Mouse (Mus musculus) brown adipose tissue, adult 24 weeks (tissue): ENCODE results near the gene Ece1. TPM values are rescaled to one million over a fixed set of nuclear protein-coding genes. Genes with fewer than 3 reads are reported as not detected.
A peak's percentile ranks its signal among the peaks of the same experiment; 100 is the strongest.

Source experiments
- H3K27ac ChIP-seq: fragments of 200-500 bp; replicated peaks from 2 replicates; pipeline ENCODE4 v1.5.1; 2012; ENCODE audit warnings: low read depth, mild to moderate bottlenecking, low read length
- H3K4me1 ChIP-seq: fragments of 200-500 bp; 2 replicates; pipeline ENCODE4 v1.6.1; 2012; ENCODE audit warnings: low read length, mixed read lengths; ENCODE audit not compliant: control insufficient read depth, insufficient read depth, insufficient read length
- H3K4me3 ChIP-seq: fragments of 200-500 bp; 2 replicates; pipeline ENCODE4 v1.5.1; 2012; ENCODE audit warnings: low read depth, mild to moderate bottlenecking, low read length, moderate library complexity; ENCODE audit not compliant: insufficient read depth
- polyA plus RNA-seq: library from polyadenylated mRNA; stranded (reverse); fragments of >200 nt; gene quantifications from 2 replicates; pipeline ENCODE4 v1.2.4, GENCODE M21; 2012; ENCODE audit not compliant: missing spikeins, insufficient read depth, insufficient read length

The Ece1 gene
- polyA plus RNA-seq, 1 experiment: 28.8 TPM

GRCm38 (mm10) chr4:137909471-137909870 lies 47.4 kb downstream of the Ece1 start:
- Histone ChIP-seq H3K4me1 (peaks cover 7% of the 10 kb centered on the region), H3K27ac (no peak overlapping the region), H3K4me3 (no peak overlapping the region)

GRCm38 (mm10) chr4:137910382-137911009 lies 48.5 kb downstream of the Ece1 start:
- Histone ChIP-seq H3K27ac (no peak overlapping the region), H3K4me1 (peaks cover 12% of the 10 kb centered on the region), H3K4me3 (no peak overlapping the region)

- Histone ChIP-seq H3K4me3 (no peak overlapping the region), H3K4me1 (peaks cover 12% of the 10 kb centered on the region), H3K27ac (no peak overlapping the region)
Observed at GRCm38 (mm10) chr4:137911657-137912056, 49.6 kb downstream of the Ece1 start.

- Histone ChIP-seq H3K4me3 (peak overlapping the region; percentile 66), H3K27ac (peak overlapping the region; percentile 66), H3K4me1 (peaks cover 12% of the 10 kb centered on the region)
Observed at GRCm38 (mm10) chr4:137912768-137913305, 50.8 kb downstream of the Ece1 start.

- Histone ChIP-seq H3K4me3 (peak overlapping the region; percentile 66), H3K4me1 (peaks cover 12% of the 10 kb centered on the region), H3K27ac (peak overlapping the region; percentile 34; the same call in 1 of the 2 replicates)
Observed at GRCm38 (mm10) chr4:137913321-137914057, 51.5 kb downstream of the Ece1 start.

- no peak overlapping the region for H3K27ac ChIP-seq
- peaks cover 25% of the 10 kb centered on the region for H3K4me1 ChIP-seq
- no peak overlapping the region for H3K4me3 ChIP-seq
Observed at GRCm38 (mm10) chr4:137917591-137917990, 55.6 kb downstream of the Ece1 start.

- peak overlapping the region; percentile 99; the same call in 1 of the 2 replicates for H3K27ac ChIP-seq
Observed at GRCm38 (mm10) chr4:137918559-137918958, 56.5 kb downstream of the Ece1 start.

GRCm38 (mm10) chr4:137919116-137919515 lies 57.1 kb downstream of the Ece1 start:
- Histone ChIP-seq H3K4me1 (peaks cover 21% of the 10 kb centered on the region), H3K27ac (peak overlapping the region; percentile 99), H3K4me3 (no peak overlapping the region)

More at GRCm38 (mm10) chr4:137918559-137918958, 56.5 kb downstream of the Ece1 start:
- Histone ChIP-seq H3K4me3 (no peak overlapping the region), H3K4me1 (peaks cover 23% of the 10 kb centered on the region)

- Histone ChIP-seq H3K4me3 (peak overlapping the region; percentile 62), H3K4me1 (peaks cover 16% of the 10 kb centered on the region), H3K27ac (peak overlapping the region; percentile 99)
Observed at GRCm38 (mm10) chr4:137920005-137920404, 58.0 kb downstream of the Ece1 start.

GRCm38 (mm10) chr4:137920500-137920961 lies 58.5 kb downstream of the Ece1 start:
- H3K4me3 ChIP-seq: peak overlapping the region; percentile 62
- peak overlapping the region; percentile 99 for H3K27ac ChIP-seq
- H3K4me1 ChIP-seq: peaks cover 16% of the 10 kb centered on the region

- Histone ChIP-seq H3K4me3 (peak overlapping the region; percentile 62), H3K4me1 (peaks cover 16% of the 10 kb centered on the region), H3K27ac (peak overlapping the region; percentile 99)
Observed at GRCm38 (mm10) chr4:137921510-137921909, 59.5 kb downstream of the Ece1 start.

GRCm38 (mm10) chr4:137923052-137923451 lies 61.0 kb downstream of the Ece1 start:
- H3K27ac ChIP-seq: peak overlapping the region; percentile 4; the same call in 1 of the 2 replicates
- no peak overlapping the region for H3K4me3 ChIP-seq
- peaks cover 21% of the 10 kb centered on the region for H3K4me1 ChIP-seq

- peak overlapping the region; percentile 83 for H3K27ac ChIP-seq
- peaks cover 29% of the 10 kb centered on the region for H3K4me1 ChIP-seq
- H3K4me3 ChIP-seq: no peak overlapping the region
Observed at GRCm38 (mm10) chr4:137925176-137925575, 63.1 kb downstream of the Ece1 start.

- H3K27ac ChIP-seq: no peak overlapping the region
- peaks cover 31% of the 10 kb centered on the region for H3K4me1 ChIP-seq
- H3K4me3 ChIP-seq: no peak overlapping the region
Observed at GRCm38 (mm10) chr4:137926161-137926560, 64.1 kb downstream of the Ece1 start.

- Histone ChIP-seq H3K4me1 (peaks cover 31% of the 10 kb centered on the region), H3K4me3 (no peak overlapping the region), H3K27ac (peak overlapping the region; percentile 26; the same call in 1 of the 2 replicates)
Observed at GRCm38 (mm10) chr4:137927136-137927535, 65.1 kb downstream of the Ece1 start.
